Mouse (Mus musculus) neural tube, embryonic 15.5 days (tissue): ENCODE data around the gene Mbd6. TPM values are rescaled to one million over a fixed set of nuclear protein-coding genes. Genes with fewer than 3 reads are reported as not detected.

Experiments
- ATAC-seq: fragments of 200-750 bp; cut with Nextera tagmentation; 2 replicates; pipeline ENCODE4 v1.8.0; 2017; ENCODE audit warnings: mild to moderate bottlenecking, moderate TSS enrichment, moderate library complexity; ENCODE audit not compliant: low FRiP score
- H3K27ac ChIP-seq: fragments of 300-500 bp; sonication (generic); replicated peaks from 2 replicates; pipeline ENCODE4 v1.5.1; 2015; ENCODE audit warnings: mild to moderate bottlenecking, inconsistent platforms
- H3K27me3 ChIP-seq: fragments of 300-500 bp; sonication (generic); replicated peaks from 2 replicates; pipeline ENCODE4 v1.6.1; 2015; ENCODE audit warnings: inconsistent platforms
- H3K36me3 ChIP-seq: fragments of 300-500 bp; sonication (generic); 2 replicates; pipeline ENCODE4 v1.6.1; 2015; ENCODE audit warnings: inconsistent platforms
- H3K4me1 ChIP-seq: fragments of 300-500 bp; sonication (generic); 2 replicates; pipeline ENCODE4 v1.6.1; 2015; ENCODE audit warnings: inconsistent platforms
- H3K4me2 ChIP-seq: fragments of 300-500 bp; sonication (generic); 2 replicates; pipeline ENCODE4 v1.6.1; 2015; ENCODE audit warnings: inconsistent platforms, mild to moderate bottlenecking, moderate library complexity
- H3K4me3 ChIP-seq: fragments of 300-500 bp; sonication (generic); replicated peaks from 2 replicates; pipeline ENCODE4 v1.5.1; 2015; ENCODE audit warnings: mild to moderate bottlenecking, inconsistent platforms
- H3K9ac ChIP-seq: fragments of 300-500 bp; sonication (generic); replicated peaks from 2 replicates; pipeline ENCODE4 v1.6.1; 2015; ENCODE audit warnings: mild to moderate bottlenecking, inconsistent platforms
- H3K9me3 ChIP-seq: fragments of 300-500 bp; sonication (generic); replicated peaks from 2 replicates; pipeline ENCODE4 v1.6.1; 2016; ENCODE audit warnings: inconsistent platforms
- WGBS: fragments of 180-500 bp; shearing (Covaris S2); methylation state at CpG from one replicate; pipeline ENCODE4 v1.1.7; 2015; ENCODE audit warnings: mixed read lengths; 5-methylcytosine and 5-hydroxymethylcytosine counted together
- polyA plus RNA-seq: library from polyadenylated mRNA; unstranded; fragments of >200 nt; fragmentation: Nextera tagmentation; extraction: Ambion mirVana; gene quantifications from 2 replicates; pipeline ENCODE4 v1.2.1, GENCODE M21; 2015

Gene Mbd6
- polyA plus RNA-seq, 1 experiment from 2014 or later = 16.4 TPM

GRCm38 (mm10) chr10:127267318-127267717 lies 21.5 kb downstream of the Mbd6 start:
- Histone ChIP-seq H3K9ac (peak overlapping the region; percentile 100), H3K4me2 (peak overlapping the region; percentile 89), H3K27me3 (no peaks in the 10 kb centered on the region), H3K27ac (peak overlapping the region; percentile 95), H3K4me1 (peaks cover 57% of the 10 kb centered on the region), H3K9me3 (no peaks in the 10 kb centered on the region), H3K4me3 (peak overlapping the region; percentile 87), H3K36me3 (peaks cover 35% of the 10 kb centered on the region)
- WGBS = 72% methylated on average over 5 of the region's 5 CpGs
- ATAC-seq = no peak

- ATAC-seq = peak; percentile 92
- Histone ChIP-seq H3K4me3 (peak within 1 kb of the TSS; percentile 87), H3K27ac (peak within 1 kb of the TSS; percentile 95), H3K9me3 (no peaks in the 10 kb centered on the region), H3K9ac (peak within 1 kb of the TSS; percentile 100), H3K27me3 (no peaks in the 10 kb centered on the region), H3K36me3 (peaks cover 26% of the 10 kb centered on the region), H3K4me1 (peaks cover 59% of the 10 kb centered on the region), H3K4me2 (peak within 1 kb of the TSS; percentile 89)
- WGBS = under 1% methylated on average over 68 of the region's 70 CpGs
Observed at GRCm38 (mm10) chr10:127266112-127267091, 22.4 kb downstream of the Mbd6 start, which contains the start of gene Dctn2. TSS of gene Dctn2 (plus strand) at chr10:127266368.

GRCm38 (mm10) chr10:127265727-127266111 lies 23.1 kb downstream of the Mbd6 start:
- Histone ChIP-seq H3K9me3 (no peaks in the 10 kb centered on the region), H3K9ac (no peak overlapping the region), H3K4me3 (peak overlapping the region; percentile 87), H3K36me3 (peaks cover 21% of the 10 kb centered on the region), H3K4me2 (peak overlapping the region; percentile 89), H3K27me3 (no peaks in the 10 kb centered on the region), H3K27ac (peak overlapping the region; percentile 95), H3K4me1 (peaks cover 59% of the 10 kb centered on the region)
- ATAC-seq = no peak
- 29% methylated on average over 4 of the region's 4 CpGs for WGBS

- WGBS = 65% methylated on average over 4 of the region's 4 CpGs
- Histone ChIP-seq H3K4me3 (no peak overlapping the region; the same call in 1 of the 2 replicates), H3K27me3 (no peaks in the 10 kb centered on the region), H3K4me1 (peaks cover 59% of the 10 kb centered on the region), H3K36me3 (peaks cover 16% of the 10 kb centered on the region), H3K9me3 (no peaks in the 10 kb centered on the region), H3K27ac (no peak overlapping the region), H3K9ac (no peak overlapping the region), H3K4me2 (no peak overlapping the region)
- ATAC-seq = no peak
Observed at GRCm38 (mm10) chr10:127264971-127265370, 23.8 kb downstream of the Mbd6 start.

- Histone ChIP-seq H3K27ac (no peak overlapping the region), H3K4me3 (no peak overlapping the region), H3K9ac (no peak overlapping the region), H3K9me3 (no peaks in the 10 kb centered on the region), H3K4me2 (no peak overlapping the region), H3K4me1 (peaks cover 62% of the 10 kb centered on the region), H3K36me3 (peaks cover 14% of the 10 kb centered on the region), H3K27me3 (no peaks in the 10 kb centered on the region)
- 78% methylated on average over 8 of the region's 8 CpGs for WGBS
- no peak for ATAC-seq
Observed at GRCm38 (mm10) chr10:127264336-127264735, 24.5 kb downstream of the Mbd6 start.

- no peak for ATAC-seq
- Histone ChIP-seq H3K4me1 (peaks cover 62% of the 10 kb centered on the region), H3K9me3 (no peaks in the 10 kb centered on the region), H3K4me3 (peak overlapping the region; percentile 61; the same call in 1 of the 2 replicates), H3K9ac (peak overlapping the region; percentile 67; the same call in 1 of the 2 replicates), H3K36me3 (peaks cover 7% of the 10 kb centered on the region), H3K4me2 (peak overlapping the region; percentile 70), H3K27ac (peak overlapping the region; percentile 92), H3K27me3 (no peaks in the 10 kb centered on the region)
- 36% methylated on average over 3 of the region's 3 CpGs for WGBS
Observed at GRCm38 (mm10) chr10:127263631-127264030, 25.2 kb downstream of the Mbd6 start.

GRCm38 (mm10) chr10:127262548-127263398 lies 26.0 kb downstream of the Mbd6 start, which contains the start of gene Kif5a:
TSS of gene Kif5a (minus strand) at chr10:127263348.
- H3K4me3 ChIP-seq = peak within 1 kb of the TSS; percentile 61
- peak; percentile 56 for ATAC-seq
- 1% methylated on average over 46 of the region's 53 CpGs for WGBS
- H3K27ac ChIP-seq = peak within 1 kb of the TSS; percentile 92
- H3K4me2 ChIP-seq = peak within 1 kb of the TSS; percentile 70
- no peaks in the 10 kb centered on the region for H3K27me3 ChIP-seq
- H3K9me3 ChIP-seq = no peaks in the 10 kb centered on the region
- H3K36me3 ChIP-seq = 0 out of 2 replicates have a peak, but pooled peaks cover under 1% of the 10 kb centered on the region
- peaks cover 62% of the 10 kb centered on the region for H3K4me1 ChIP-seq
- H3K9ac ChIP-seq = peak within 1 kb of the TSS; percentile 67

GRCm38 (mm10) chr10:127261706-127262547 lies 26.9 kb downstream of the Mbd6 start:
- Histone ChIP-seq H3K27ac (peak overlapping the region; percentile 92), H3K36me3 (0 out of 2 replicates have a peak, but pooled peaks cover 5% of the 10 kb centered on the region), H3K27me3 (no peaks in the 10 kb centered on the region), H3K4me2 (peak overlapping the region; percentile 70), H3K4me1 (peaks cover 58% of the 10 kb centered on the region), H3K9me3 (no peaks in the 10 kb centered on the region), H3K9ac (peak overlapping the region; percentile 67), H3K4me3 (peak overlapping the region; percentile 61)
- WGBS = 50% methylated on average over 15 of the region's 15 CpGs
- ATAC-seq = no peak

- H3K4me3 ChIP-seq = peak overlapping the region; percentile 61; the same call in 1 of the 2 replicates
- no peak for ATAC-seq
- H3K4me1 ChIP-seq = peaks cover 61% of the 10 kb centered on the region
- 0 out of 2 replicates have a peak, but pooled peaks cover 7% of the 10 kb centered on the region for H3K36me3 ChIP-seq
- no peak overlapping the region for H3K27ac ChIP-seq
- H3K4me2 ChIP-seq = peak overlapping the region; percentile 70
- no peaks in the 10 kb centered on the region for H3K9me3 ChIP-seq
- 72% methylated on average over 8 of the region's 8 CpGs for WGBS
- no peak overlapping the region for H3K9ac ChIP-seq
- H3K27me3 ChIP-seq = no peaks in the 10 kb centered on the region
Observed at GRCm38 (mm10) chr10:127258489-127258888, 30.3 kb downstream of the Mbd6 start.

- Histone ChIP-seq H3K27ac (no peak overlapping the region), H3K27me3 (no peaks in the 10 kb centered on the region), H3K9me3 (no peaks in the 10 kb centered on the region), H3K4me2 (no peak overlapping the region), H3K36me3 (0 out of 2 replicates have a peak, but pooled peaks cover 7% of the 10 kb centered on the region), H3K4me1 (peaks cover 57% of the 10 kb centered on the region), H3K9ac (no peak overlapping the region), H3K4me3 (no peak overlapping the region)
- 83% methylated on average over 6 of the region's 6 CpGs for WGBS
- no peak for ATAC-seq
Observed at GRCm38 (mm10) chr10:127257790-127258189, 31.0 kb downstream of the Mbd6 start.
